Mouse (Mus musculus): ENCODE data around the gene Clstn1. TPM values are rescaled to one million over a fixed set of nuclear protein-coding genes. Genes with fewer than 3 reads are reported as not detected.

Gene Clstn1
- polyA plus RNA-seq, 1 experiment from 2014 or later = 164 TPM

GRCm38 (mm10) chr4:149569781-149570497 is 16.3 kb upstream of the Clstn1 start:
- WGBS = 84% methylated on average over 6 of the region's 6 CpGs
- H3K36me3 ChIP-seq (replicated peaks) = no peaks in the 10 kb centered on the region
- peaks cover 8% of the 10 kb centered on the region for H3K4me1 ChIP-seq

GRCm38 (mm10) chr4:149570498-149570863 is 15.8 kb upstream of the Clstn1 start:
- Histone ChIP-seq H3K36me3 (replicated peaks) (no peaks in the 10 kb centered on the region), H3K9me3 (no peaks in the 10 kb centered on the region), H3K27me3 (replicated peaks) (no peaks in the 10 kb centered on the region), H3K4me3 (no peak overlapping the region), H3K4me1 (peaks cover 5% of the 10 kb centered on the region), H3K4me2 (no peak overlapping the region), H3K27ac (no peak overlapping the region), H3K9ac (no peak overlapping the region)
- 75% methylated on average over 4 of the region's 4 CpGs for WGBS
- ATAC-seq (replicated peaks) = no peak

More at GRCm38 (mm10) chr4:149569781-149570497, 16.3 kb upstream of the Clstn1 start:
- no peak overlapping the region for H3K4me2 ChIP-seq
- no peaks in the 10 kb centered on the region for H3K9me3 ChIP-seq
- no peak overlapping the region for H3K4me3 ChIP-seq
- H3K27me3 ChIP-seq (replicated peaks) = no peaks in the 10 kb centered on the region
- H3K9ac ChIP-seq = no peak overlapping the region
- no peak for ATAC-seq (replicated peaks)
- no peak overlapping the region for H3K27ac ChIP-seq

- Histone ChIP-seq H3K4me3 (no peak overlapping the region), H3K27me3 (replicated peaks) (no peaks in the 10 kb centered on the region), H3K4me2 (no peak overlapping the region), H3K9me3 (no peaks in the 10 kb centered on the region), H3K36me3 (replicated peaks) (no peaks in the 10 kb centered on the region), H3K9ac (no peak overlapping the region), H3K27ac (no peak overlapping the region), H3K4me1 (peaks cover 8% of the 10 kb centered on the region)
- ATAC-seq (replicated peaks) = no peak
- 79% methylated on average over 5 of the region's 5 CpGs for WGBS
Measured at GRCm38 (mm10) chr4:149571209-149571608, 15.1 kb upstream of the Clstn1 start.

- Histone ChIP-seq H3K27me3 (replicated peaks) (no peaks in the 10 kb centered on the region), H3K36me3 (replicated peaks) (no peaks in the 10 kb centered on the region), H3K9ac (no peak overlapping the region), H3K4me3 (no peak overlapping the region), H3K4me1 (peaks cover 13% of the 10 kb centered on the region), H3K9me3 (no peaks in the 10 kb centered on the region), H3K27ac (no peak overlapping the region), H3K4me2 (no peak overlapping the region)
- no peak for ATAC-seq (replicated peaks)
- 52% methylated on average over 8 of the region's 8 CpGs for WGBS
Measured at GRCm38 (mm10) chr4:149571651-149572149, 14.6 kb upstream of the Clstn1 start.

- H3K4me3 ChIP-seq = no peak overlapping the region
- no peaks in the 10 kb centered on the region for H3K36me3 ChIP-seq (replicated peaks)
- no peak for ATAC-seq (replicated peaks)
- no peaks in the 10 kb centered on the region for H3K9me3 ChIP-seq
- peaks cover 18% of the 10 kb centered on the region for H3K4me1 ChIP-seq
- no peaks in the 10 kb centered on the region for H3K27me3 ChIP-seq (replicated peaks)
- H3K27ac ChIP-seq = no peak overlapping the region
- H3K4me2 ChIP-seq = no peak overlapping the region
- 25% methylated on average over 6 of the region's 9 CpGs for WGBS
- no peak overlapping the region for H3K9ac ChIP-seq
Measured at GRCm38 (mm10) chr4:149572446-149572845, 13.8 kb upstream of the Clstn1 start.

- Histone ChIP-seq H3K9me3 (no peaks in the 10 kb centered on the region), H3K27me3 (replicated peaks) (no peaks in the 10 kb centered on the region), H3K27ac (no peak overlapping the region), H3K36me3 (replicated peaks) (no peaks in the 10 kb centered on the region), H3K9ac (no peak overlapping the region), H3K4me2 (no peak overlapping the region), H3K4me3 (no peak overlapping the region), H3K4me1 (peaks cover 19% of the 10 kb centered on the region)
- 63% methylated on average over 8 of the region's 8 CpGs for WGBS
- ATAC-seq (replicated peaks) = no peak
Measured at GRCm38 (mm10) chr4:149572851-149573250, 13.4 kb upstream of the Clstn1 start.

- Histone ChIP-seq H3K36me3 (replicated peaks) (no peaks in the 10 kb centered on the region), H3K4me3 (no peak overlapping the region), H3K9me3 (no peaks in the 10 kb centered on the region), H3K27ac (no peak overlapping the region), H3K9ac (no peak overlapping the region), H3K27me3 (replicated peaks) (no peaks in the 10 kb centered on the region), H3K4me1 (peaks cover 32% of the 10 kb centered on the region), H3K4me2 (no peak overlapping the region)
- no peak for ATAC-seq (replicated peaks)
- whole genome bisulfite sequencing = 63% methylated on average over 14 of the region's 14 CpGs
Measured at GRCm38 (mm10) chr4:149574391-149574821, 11.9 kb upstream of the Clstn1 start.

- Histone ChIP-seq H3K9ac (no peak overlapping the region), H3K4me3 (no peak overlapping the region), H3K9me3 (no peaks in the 10 kb centered on the region), H3K27me3 (replicated peaks) (no peaks in the 10 kb centered on the region), H3K4me2 (no peak overlapping the region), H3K36me3 (replicated peaks) (no peaks in the 10 kb centered on the region), H3K27ac (0 out of 2 replicates have a peak overlapping the region, but pooled peaks have one; percentile 39), H3K4me1 (peaks cover 32% of the 10 kb centered on the region)
- no peak for ATAC-seq (replicated peaks)
- WGBS = 65% methylated on average over 9 of the region's 9 CpGs
Measured at GRCm38 (mm10) chr4:149576061-149576460, 10.2 kb upstream of the Clstn1 start.

- Histone ChIP-seq H3K4me2 (no peak overlapping the region), H3K27me3 (replicated peaks) (no peaks in the 10 kb centered on the region), H3K36me3 (replicated peaks) (no peaks in the 10 kb centered on the region), H3K27ac (peak overlapping the region; percentile 39), H3K9me3 (no peaks in the 10 kb centered on the region), H3K4me3 (no peak overlapping the region), H3K9ac (0 out of 2 replicates have a peak overlapping the region, but pooled peaks have one; percentile 2), H3K4me1 (peaks cover 32% of the 10 kb centered on the region)
- WGBS = 12% methylated on average over 4 of the region's 4 CpGs
- ATAC-seq (replicated peaks) = peak; percentile 44; the same call in 1 of the 2 replicates
Measured at GRCm38 (mm10) chr4:149576993-149577548, 9.2 kb upstream of the Clstn1 start.

- H3K27ac ChIP-seq = 0 out of 2 replicates have a peak overlapping the region, but pooled peaks have one; percentile 3
- ATAC-seq (replicated peaks) = no peak
- H3K4me3 ChIP-seq = no peak overlapping the region
- H3K9me3 ChIP-seq = no peaks in the 10 kb centered on the region
- no peak overlapping the region for H3K9ac ChIP-seq
- H3K36me3 ChIP-seq (replicated peaks) = no peaks in the 10 kb centered on the region
- H3K4me1 ChIP-seq = peaks cover 32% of the 10 kb centered on the region
- H3K4me2 ChIP-seq = no peak overlapping the region
- no peaks in the 10 kb centered on the region for H3K27me3 ChIP-seq (replicated peaks)
- WGBS = 57% methylated on average over 13 of the region's 13 CpGs
Measured at GRCm38 (mm10) chr4:149578085-149578681, 8.1 kb upstream of the Clstn1 start.

GRCm38 (mm10) chr4:149578831-149579230 is 7.4 kb upstream of the Clstn1 start:
- H3K9ac ChIP-seq = no peak overlapping the region
- H3K4me3 ChIP-seq = no peak overlapping the region
- 0 out of 2 replicates have a peak overlapping the region, but pooled peaks have one; percentile 3 for H3K27ac ChIP-seq
- no peak overlapping the region for H3K4me2 ChIP-seq
- no peaks in the 10 kb centered on the region for H3K9me3 ChIP-seq
- H3K36me3 ChIP-seq (replicated peaks) = no peaks in the 10 kb centered on the region
- no peaks in the 10 kb centered on the region for H3K27me3 ChIP-seq (replicated peaks)
- peaks cover 32% of the 10 kb centered on the region for H3K4me1 ChIP-seq
- peak; percentile 43 for ATAC-seq (replicated peaks)
- 21% methylated on average over 7 of the region's 7 CpGs for WGBS

GRCm38 (mm10) chr4:149585236-149585635 is 1.0 kb upstream of the Clstn1 start:
- no peak overlapping the region for H3K27ac ChIP-seq
- H3K9me3 ChIP-seq = no peaks in the 10 kb centered on the region
- WGBS = 84% methylated on average over 8 of the region's 8 CpGs
- peaks cover 24% of the 10 kb centered on the region for H3K4me1 ChIP-seq
- H3K4me2 ChIP-seq = no peak overlapping the region
- no peaks in the 10 kb centered on the region for H3K36me3 ChIP-seq (replicated peaks)
- no peak overlapping the region for H3K4me3 ChIP-seq
- H3K9ac ChIP-seq = no peak overlapping the region
- 0 out of 2 replicates have a peak, but pooled peaks cover 4% of the 10 kb centered on the region for H3K27me3 ChIP-seq (replicated peaks)
- ATAC-seq (replicated peaks) = 0 out of 2 replicates have a peak, but pooled peaks have one; percentile 7
